Mouse (Mus musculus): Measurements from ENCODE around the gene Actn1. TPM values are rescaled to one million over a fixed set of nuclear protein-coding genes. Genes with fewer than 3 reads are reported as not detected.

Actn1 gene
- polyA plus RNA-seq (2015; fragmentation: Nextera tagmentation; extraction: Ambion mirVana), result 7.9 and 10.3 TPM in 2 replicates

GRCm38 (mm10) chr12:80260056-80260743, at the start of gene Actn1:
TSS of gene Actn1 (minus strand) at chr12:80260371.
- H3K4me3 ChIP-seq (ENCODE audit: low read depth, low read length), result peak within 1 kb of the TSS; percentile 60
- peak within 1 kb of the TSS; percentile 59 for H3K4me2 ChIP-seq (ENCODE audit: low read depth, low read length)
- peak; percentile 87 for ATAC-seq (ENCODE audit: low read depth)
- WGBS (ENCODE audit: insufficient replicate concordance), result under 1% methylated on average over 43 of the region's 55 CpGs
- H3K36me3 ChIP-seq (ENCODE audit: control insufficient read depth, insufficient read depth), result no peaks in the 10 kb centered on the region
- no peaks in the 10 kb centered on the region; the same call in 1 of the 2 replicates for H3K4me1 ChIP-seq (ENCODE audit: control insufficient read depth, low read depth, low read length)
- peak within 1 kb of the TSS; percentile 68 for H3K9ac ChIP-seq (ENCODE audit: low read depth, low read length)
- peaks cover 33% of the 10 kb centered on the region for H3K27me3 ChIP-seq (ENCODE audit: control insufficient read depth, insufficient read depth, low read depth, low read length)
- H3K27ac ChIP-seq (ENCODE audit: low read length), result peak within 1 kb of the TSS; percentile 82
- no peaks in the 10 kb centered on the region for H3K9me3 ChIP-seq (replicated peaks; ENCODE audit: control insufficient read depth, low read length)

GRCm38 (mm10) chr12:80307556-80307955, 47.4 kb upstream of the Actn1 start:
- no peaks in the 10 kb centered on the region for H3K36me3 ChIP-seq (ENCODE audit: control insufficient read depth, insufficient read depth)
- ATAC-seq (ENCODE audit: low read depth), result no peak
- WGBS (ENCODE audit: insufficient replicate concordance), result 64% methylated on average over 3 of the region's 3 CpGs
- no peaks in the 10 kb centered on the region for H3K4me1 ChIP-seq (ENCODE audit: control insufficient read depth, low read depth, low read length)
- H3K4me2 ChIP-seq (ENCODE audit: low read depth, low read length), result no peak overlapping the region
- H3K9me3 ChIP-seq (replicated peaks; ENCODE audit: control insufficient read depth, low read length), result no peaks in the 10 kb centered on the region
- no peak overlapping the region for H3K9ac ChIP-seq (ENCODE audit: low read depth, low read length)
- H3K27ac ChIP-seq (ENCODE audit: low read length), result no peak overlapping the region
- no peak overlapping the region for H3K4me3 ChIP-seq (ENCODE audit: low read depth, low read length)
- H3K27me3 ChIP-seq (ENCODE audit: control insufficient read depth, insufficient read depth, low read depth, low read length), result no peaks in the 10 kb centered on the region

DNA sequence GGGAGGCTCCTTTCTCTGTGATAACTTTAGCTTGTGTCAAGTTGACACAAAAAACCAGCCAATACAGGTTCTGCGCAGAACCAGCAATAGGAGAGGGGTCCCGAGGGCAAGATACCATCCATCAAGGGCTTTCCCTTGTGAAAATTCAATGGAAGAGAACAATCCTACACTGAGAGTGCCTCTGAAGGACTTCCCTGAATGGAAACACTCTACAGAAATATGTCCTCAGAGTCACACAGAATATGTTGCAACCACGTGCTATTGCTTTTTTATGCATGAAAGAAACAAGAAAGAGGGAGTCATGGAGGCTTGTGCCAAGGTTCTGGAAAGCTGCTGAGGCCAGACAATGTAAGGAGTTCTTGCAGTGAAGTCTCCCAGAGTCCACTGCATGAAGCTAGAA, 44.3 kb upstream of the Actn1 start:
- H3K9me3 ChIP-seq (replicated peaks; ENCODE audit: control insufficient read depth, low read length), result no peaks in the 10 kb centered on the region
- no peaks in the 10 kb centered on the region for H3K27me3 ChIP-seq (ENCODE audit: control insufficient read depth, insufficient read depth, low read depth, low read length)
- no peak overlapping the region for H3K27ac ChIP-seq (ENCODE audit: low read length)
- WGBS (ENCODE audit: insufficient replicate concordance), result 68% methylated on average over 3 of the region's 3 CpGs
- H3K4me3 ChIP-seq (ENCODE audit: low read depth, low read length), result no peak overlapping the region
- H3K4me1 ChIP-seq (ENCODE audit: control insufficient read depth, low read depth, low read length), result no peaks in the 10 kb centered on the region
- no peak overlapping the region for H3K9ac ChIP-seq (ENCODE audit: low read depth, low read length)
- no peak overlapping the region for H3K4me2 ChIP-seq (ENCODE audit: low read depth, low read length)
- no peaks in the 10 kb centered on the region for H3K36me3 ChIP-seq (ENCODE audit: control insufficient read depth, insufficient read depth)
- ATAC-seq (ENCODE audit: low read depth), result no peak

DNA sequence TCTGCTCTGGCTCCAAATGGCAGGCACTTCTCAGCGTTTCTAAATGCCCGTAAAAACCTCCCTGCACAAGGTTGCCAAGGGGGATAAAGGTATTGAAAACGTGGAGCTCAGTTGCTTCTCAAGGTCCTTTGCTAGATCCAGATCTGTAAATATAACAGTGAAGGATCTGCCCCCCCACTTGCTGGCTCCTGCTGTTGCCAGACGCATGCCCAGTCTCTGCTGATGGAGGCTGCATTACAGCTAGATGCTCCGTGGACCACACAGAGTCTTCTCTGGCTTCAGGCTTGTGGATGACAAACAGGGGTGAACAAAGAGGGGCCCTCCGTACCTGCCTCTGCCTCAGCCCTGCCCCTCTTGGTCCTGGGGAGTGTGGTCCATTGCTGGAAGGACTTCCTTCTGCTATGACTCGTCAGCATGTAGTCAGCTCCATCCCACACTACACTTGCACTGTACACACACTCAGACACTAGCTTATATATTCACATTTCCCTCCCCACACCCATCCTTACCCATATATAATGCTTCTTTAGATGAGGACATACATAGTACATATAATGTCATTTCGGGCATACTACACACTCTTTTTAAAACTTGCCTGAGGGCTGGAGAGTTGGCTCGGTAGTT, 40.8 kb upstream of the Actn1 start:
- Histone ChIP-seq H3K27me3 (ENCODE audit: control insufficient read depth, insufficient read depth, low read depth, low read length) (no peaks in the 10 kb centered on the region), H3K9me3 (replicated peaks; ENCODE audit: control insufficient read depth, low read length) (no peaks in the 10 kb centered on the region), H3K27ac (ENCODE audit: low read length) (no peak overlapping the region), H3K9ac (ENCODE audit: low read depth, low read length) (no peak overlapping the region), H3K4me2 (ENCODE audit: low read depth, low read length) (no peak overlapping the region), H3K4me3 (ENCODE audit: low read depth, low read length) (no peak overlapping the region), H3K36me3 (ENCODE audit: control insufficient read depth, insufficient read depth) (no peaks in the 10 kb centered on the region), H3K4me1 (ENCODE audit: control insufficient read depth, low read depth, low read length) (no peaks in the 10 kb centered on the region)
- 58% methylated on average over 9 of the region's 9 CpGs for WGBS (ENCODE audit: insufficient replicate concordance)
- ATAC-seq (ENCODE audit: low read depth), result no peak

DNA sequence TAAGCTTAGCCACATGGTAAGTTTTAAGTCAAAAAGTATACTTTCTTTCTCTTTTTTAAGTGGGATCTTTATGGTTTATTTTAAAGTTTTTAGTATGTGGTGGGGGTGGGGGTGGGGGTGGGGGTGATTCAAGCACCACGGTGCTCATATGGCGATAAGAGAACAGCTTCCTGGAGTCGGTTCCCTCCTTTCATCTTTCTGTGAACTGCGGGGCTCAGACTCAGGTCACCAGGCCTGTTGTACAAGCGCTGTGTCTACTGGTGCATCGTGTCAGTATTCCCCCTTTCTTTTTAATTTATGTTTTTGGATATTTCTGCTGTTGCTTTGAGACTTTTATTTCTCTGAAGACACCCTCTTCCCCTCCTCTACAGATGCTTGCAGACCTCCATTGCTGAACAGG, 38.5 kb upstream of the Actn1 start:
- Histone ChIP-seq H3K9ac (ENCODE audit: low read depth, low read length) (no peak overlapping the region), H3K4me3 (ENCODE audit: low read depth, low read length) (no peak overlapping the region), H3K4me2 (ENCODE audit: low read depth, low read length) (no peak overlapping the region), H3K9me3 (replicated peaks; ENCODE audit: control insufficient read depth, low read length) (no peaks in the 10 kb centered on the region), H3K27ac (ENCODE audit: low read length) (no peak overlapping the region), H3K4me1 (ENCODE audit: control insufficient read depth, low read depth, low read length) (no peaks in the 10 kb centered on the region), H3K36me3 (ENCODE audit: control insufficient read depth, insufficient read depth) (no peaks in the 10 kb centered on the region), H3K27me3 (ENCODE audit: control insufficient read depth, insufficient read depth, low read depth, low read length) (no peaks in the 10 kb centered on the region)
- ATAC-seq (ENCODE audit: low read depth), result no peak
- 41% methylated on average over 6 of the region's 6 CpGs for WGBS (ENCODE audit: insufficient replicate concordance)

GRCm38 (mm10) chr12:80291895-80292435, 31.8 kb upstream of the Actn1 start:
- H3K4me3 ChIP-seq (ENCODE audit: low read depth, low read length), result no peak overlapping the region
- no peaks in the 10 kb centered on the region for H3K4me1 ChIP-seq (ENCODE audit: control insufficient read depth, low read depth, low read length)
- H3K27me3 ChIP-seq (ENCODE audit: control insufficient read depth, insufficient read depth, low read depth, low read length), result no peaks in the 10 kb centered on the region
- H3K36me3 ChIP-seq (ENCODE audit: control insufficient read depth, insufficient read depth), result no peaks in the 10 kb centered on the region
- WGBS (ENCODE audit: insufficient replicate concordance), result 57% methylated on average over 3 of the region's 3 CpGs
- no peak overlapping the region for H3K4me2 ChIP-seq (ENCODE audit: low read depth, low read length)
- H3K9me3 ChIP-seq (replicated peaks; ENCODE audit: control insufficient read depth, low read length), result no peaks in the 10 kb centered on the region
- no peak for ATAC-seq (ENCODE audit: low read depth)
- no peak overlapping the region for H3K9ac ChIP-seq (ENCODE audit: low read depth, low read length)
- H3K27ac ChIP-seq (ENCODE audit: low read length), result no peak overlapping the region

DNA sequence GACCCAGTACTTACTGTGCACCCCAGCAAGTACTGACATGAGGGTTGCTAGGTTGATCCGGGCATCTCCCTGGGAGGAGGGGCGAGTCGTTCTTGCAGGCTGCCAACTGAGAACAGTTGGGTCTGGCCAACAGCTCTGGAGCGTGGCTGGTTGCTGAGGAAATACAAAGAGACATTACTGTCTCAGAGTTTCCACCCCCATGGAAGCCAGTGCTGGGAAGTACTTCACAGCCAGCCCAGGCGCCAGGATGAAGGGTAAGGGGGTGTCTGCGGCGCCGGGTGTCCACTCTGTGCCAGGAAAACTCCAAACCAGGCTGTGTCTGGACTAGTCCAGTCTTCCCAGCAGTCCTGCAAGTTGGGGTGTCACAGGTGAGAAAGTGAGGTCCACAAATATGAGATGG, 30.8 kb upstream of the Actn1 start:
- no peak for ATAC-seq (ENCODE audit: low read depth)
- Histone ChIP-seq H3K4me2 (ENCODE audit: low read depth, low read length) (no peak overlapping the region), H3K9ac (ENCODE audit: low read depth, low read length) (no peak overlapping the region), H3K9me3 (replicated peaks; ENCODE audit: control insufficient read depth, low read length) (no peaks in the 10 kb centered on the region), H3K4me1 (ENCODE audit: control insufficient read depth, low read depth, low read length) (no peaks in the 10 kb centered on the region), H3K4me3 (ENCODE audit: low read depth, low read length) (no peak overlapping the region), H3K27me3 (ENCODE audit: control insufficient read depth, insufficient read depth, low read depth, low read length) (no peaks in the 10 kb centered on the region), H3K36me3 (ENCODE audit: control insufficient read depth, insufficient read depth) (no peaks in the 10 kb centered on the region), H3K27ac (ENCODE audit: low read length) (no peak overlapping the region)
- WGBS (ENCODE audit: insufficient replicate concordance), result 69% methylated on average over 8 of the region's 8 CpGs

GRCm38 (mm10) chr12:80290483-80290882, 30.3 kb upstream of the Actn1 start:
- Histone ChIP-seq H3K9me3 (replicated peaks; ENCODE audit: control insufficient read depth, low read length) (no peaks in the 10 kb centered on the region), H3K9ac (ENCODE audit: low read depth, low read length) (no peak overlapping the region), H3K4me2 (ENCODE audit: low read depth, low read length) (no peak overlapping the region), H3K36me3 (ENCODE audit: control insufficient read depth, insufficient read depth) (no peaks in the 10 kb centered on the region), H3K4me1 (ENCODE audit: control insufficient read depth, low read depth, low read length) (no peaks in the 10 kb centered on the region), H3K27me3 (ENCODE audit: control insufficient read depth, insufficient read depth, low read depth, low read length) (no peaks in the 10 kb centered on the region), H3K27ac (ENCODE audit: low read length) (no peak overlapping the region; the same call in 1 of the 2 replicates), H3K4me3 (ENCODE audit: low read depth, low read length) (no peak overlapping the region)
- ATAC-seq (ENCODE audit: low read depth), result no peak
- 34% methylated on average over 4 of the region's 4 CpGs for WGBS (ENCODE audit: insufficient replicate concordance)

GRCm38 (mm10) chr12:80289722-80290121, 29.6 kb upstream of the Actn1 start:
- H3K4me1 ChIP-seq (ENCODE audit: control insufficient read depth, low read depth, low read length), result no peaks in the 10 kb centered on the region
- H3K9me3 ChIP-seq (replicated peaks; ENCODE audit: control insufficient read depth, low read length), result no peaks in the 10 kb centered on the region
- H3K4me2 ChIP-seq (ENCODE audit: low read depth, low read length), result no peak overlapping the region
- H3K9ac ChIP-seq (ENCODE audit: low read depth, low read length), result no peak overlapping the region
- no peaks in the 10 kb centered on the region for H3K36me3 ChIP-seq (ENCODE audit: control insufficient read depth, insufficient read depth)
- H3K4me3 ChIP-seq (ENCODE audit: low read depth, low read length), result no peak overlapping the region
- ATAC-seq (ENCODE audit: low read depth), result peak; percentile 30; the same call in 1 of the 2 replicates
- 28% methylated on average over 3 of the region's 3 CpGs for WGBS (ENCODE audit: insufficient replicate concordance)
- no peak overlapping the region for H3K27ac ChIP-seq (ENCODE audit: low read length)
- H3K27me3 ChIP-seq (ENCODE audit: control insufficient read depth, insufficient read depth, low read depth, low read length), result no peaks in the 10 kb centered on the region

All from liver, embryonic 16.5 days (tissue).